Mouse (Mus musculus) erythroblast, embryonic 14.5 days (primary cell): ENCODE measurements at regions not wholly inside any gene's neighbourhood (a gene's known extent, or its start where the extent isn't known, plus 50 kb on each side); places are given as distances from the start of the nearest gene placed in this dataset.

Source experiments
- GATA1 ChIP-seq: IDR thresholded peaks from 2 replicates; pipeline ENCODE4 v1.6.1; 2012; ENCODE audit warnings: low read length, inconsistent platforms, mixed read lengths
- TAL1 ChIP-seq: IDR thresholded peaks from 3 replicates; pipeline ENCODE4 v1.6.1; 2012; ENCODE audit warnings: low read length, inconsistent platforms, mixed read lengths

DNA sequence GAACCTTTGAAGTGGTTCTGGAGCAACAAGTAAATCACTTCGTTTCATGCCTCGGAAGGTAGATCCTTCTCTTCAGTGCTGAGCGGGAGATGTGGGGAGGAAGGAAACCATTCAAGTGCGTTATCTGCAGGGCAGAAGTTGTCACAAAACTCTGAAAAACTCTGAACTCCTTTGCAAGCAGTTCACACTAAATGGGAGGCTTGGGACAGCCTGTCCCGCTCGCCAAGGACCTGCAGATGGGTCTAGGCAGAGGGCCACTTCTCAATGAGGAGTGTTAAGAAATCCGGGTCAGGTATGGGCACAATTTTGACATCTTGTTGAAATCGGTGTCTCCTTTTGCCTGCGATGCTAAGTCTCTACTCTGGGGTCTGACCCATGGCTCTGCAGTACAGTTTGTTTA is 58.6 kb upstream of the Gm10295 start:
- TF ChIP-seq TAL1 (no peak), GATA1 (no peak)
